Mouse (Mus musculus) embryonic stem cell, embryonic (primary cell): ENCODE measurements at regions not wholly inside any gene's neighbourhood (a gene's known extent, or its start where the extent isn't known, plus 50 kb on each side); places are given as distances from the start of the nearest gene placed in this dataset.

Experiments
- CTCF ChIA-PET, 4 experiments: fragments of 300-600 bp in 2 of 4; fragments of 350-600 bp in 2 of 4; sonication (Branson Sonifier 250); formaldehyde crosslinking; loops; one replicate each; lab custom pipeline; 2022; ENCODE audit warnings: inconsistent platforms in 2 of 4; lab: Charles Lee
- POLR2A ChIA-PET, 4 experiments: fragments of 300-600 bp in 2 of 4; fragments of 350-600 bp in 2 of 4; sonication (Branson Sonifier 250); formaldehyde crosslinking; loops; one replicate each; lab custom pipeline; 2022; ENCODE audit warnings: antibody characterized with exemption in 4 of 4, inconsistent platforms in 1 of 4; lab: Charles Lee

DNA sequence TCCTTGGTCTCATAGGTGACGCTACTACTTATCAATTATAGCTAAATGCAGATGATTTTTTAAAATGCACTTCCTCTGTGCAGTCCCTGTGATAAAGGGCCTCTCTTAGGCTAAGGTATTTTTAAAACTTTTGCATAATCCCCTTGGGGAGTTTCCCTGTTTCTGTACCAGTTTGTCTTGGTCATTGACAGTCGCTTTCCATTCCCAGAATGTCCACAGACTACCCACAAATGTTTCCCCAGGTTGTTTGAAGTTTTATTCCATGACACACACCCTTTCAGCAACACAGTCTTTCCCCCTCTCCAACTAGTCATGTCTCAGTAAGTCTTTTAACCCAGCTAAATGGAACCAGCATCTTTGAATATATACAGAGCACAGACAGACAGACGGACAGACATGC lies 57.6 kb upstream of the Abcd3 start:
- ChIA-PET CTCF (no interaction called here), POLR2A (no interaction called here)

- POLR2A ChIA-PET, result no interaction called here
- CTCF ChIA-PET, result no interaction called here
Measured at GRCm38 (mm10) chr3:121871795-121872194, 56.7 kb upstream of the Abcd3 start.

GRCm38 (mm10) chr3:121870726-121871125 lies 55.6 kb upstream of the Abcd3 start:
- ChIA-PET CTCF (no interaction called here), POLR2A (interaction anchor here in 1 of 4 experiments (0.7 kb wide), 1 partner anchor 318 kb away, joined by 3 read pairs; no protein-coding TSS in a partner anchor)

GRCm38 (mm10) chr3:121869694-121870093 lies 54.6 kb upstream of the Abcd3 start:
- ChIA-PET POLR2A (no interaction called here), CTCF (interaction anchor here in 2 of 4 experiments (0.5 to 1.6 kb wide), 3 partner anchors 17 to 238 kb away, joined by 3 to 8 read pairs (median 3); no protein-coding TSS in a partner anchor)

GRCm38 (mm10) chr3:121867301-121867700 lies 52.2 kb upstream of the Abcd3 start:
- ChIA-PET POLR2A (interaction anchor here in 2 of 4 experiments (0.6 to 1.6 kb wide), 3 partner anchors 57 to 327 kb away, joined by 3 to 5 read pairs (median 3); no protein-coding TSS in a partner anchor), CTCF (interaction anchor here in 1 of 4 experiments (1.6 kb wide), 1 partner anchor 302 kb away, joined by 6 read pairs; no protein-coding TSS in a partner anchor)

DNA sequence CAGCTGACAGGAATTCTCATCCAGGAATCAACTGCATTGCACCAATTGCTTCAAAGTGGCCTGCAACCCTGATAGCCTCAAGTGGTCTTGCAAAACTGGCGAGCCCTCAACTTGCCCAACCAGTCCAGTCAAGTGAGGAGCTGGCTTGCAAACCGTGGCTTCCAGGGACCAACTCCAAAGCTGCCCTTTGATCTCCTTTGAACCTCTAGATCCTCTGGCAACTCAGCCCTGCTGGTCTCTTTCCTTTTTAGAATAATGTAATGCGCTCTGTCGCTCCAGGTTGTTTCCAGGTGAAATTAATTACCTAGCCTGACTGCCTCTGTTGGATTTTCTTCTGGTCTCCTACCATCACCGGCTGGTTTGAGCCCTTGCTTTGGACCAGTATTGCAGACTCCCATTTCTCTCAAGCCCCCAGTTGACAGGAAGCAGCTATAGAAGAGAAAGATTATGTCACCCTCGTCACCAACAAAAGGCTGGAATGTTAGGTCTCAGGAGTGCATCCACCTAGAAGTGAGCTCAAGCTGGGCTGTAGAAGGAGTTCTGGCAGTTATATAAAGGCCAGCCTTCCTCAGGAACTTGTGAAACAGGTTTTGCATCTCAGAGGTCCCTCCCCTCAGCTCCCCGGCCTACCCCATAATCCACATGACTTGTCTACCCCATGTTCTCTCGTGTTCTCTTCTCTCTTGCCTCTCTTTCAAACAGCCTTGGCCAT lies 49.8 kb upstream of the Abcd3 start:
- ChIA-PET POLR2A (interaction anchor here in 1 of 4 experiments (1.3 kb wide), 1 partner anchor 12 kb away, joined by 3 read pairs; no protein-coding TSS in a partner anchor), CTCF (no interaction called here)
